Mouse (Mus musculus) left cerebral cortex, adult 2 months (tissue): ENCODE measurements at regions not wholly inside any gene's neighbourhood (a gene's known extent, or its start where the extent isn't known, plus 50 kb on each side); places are given as distances from the start of the nearest gene placed in this dataset.

Source experiments
- DNase-seq, 2 experiments: peaks; one replicate each; pipeline ENCODE4 v3.0.0; 2021 to 2022; ENCODE audit warnings: low spot score in 2 of 2, mixed read lengths in 1 of 2; ENCODE audit errors: extremely low spot score in 1 of 2
- H3K27ac ChIP-seq: fragments of 200-600 bp; 2 replicates; pipeline ENCODE4 v1.8.1; 2022
- H3K4me3 ChIP-seq: fragments of 200-600 bp; 2 replicates; pipeline ENCODE4 v1.8.1; 2022
- CTCF ChIP-seq: fragments of 200-600 bp; IDR thresholded peaks from 2 replicates; pipeline ENCODE4 v1.8.1; 2022; ENCODE audit warnings: antibody characterized with exemption, mild to moderate bottlenecking, moderate library complexity
- intact Hi-C: fragments of 180-260 bp; cut with DNase I; formaldehyde crosslinking; loops from one replicate; pipeline ENCODE4 v1.15.1; 2025

- intact Hi-C loops, result no loop called here
- Histone ChIP-seq H3K27ac (no peak overlapping the region), H3K4me3 (no peak overlapping the region)
- DNase-seq, result no peak
- TF ChIP-seq CTCF, result no peak
These were observed 239.0 kb upstream of the Arrdc4 start for GRCm38 (mm10) chr7:68988061-68988460.

GRCm38 (mm10) chr7:68983937-68984336 is 234.9 kb upstream of the Arrdc4 start:
- TF ChIP-seq CTCF, result no peak
- H3K27ac ChIP-seq, result no peak overlapping the region
- intact Hi-C loops, result no loop called here

GRCm38 (mm10) chr7:68982914-68983502 is 234.0 kb upstream of the Arrdc4 start:
- H3K27ac ChIP-seq, result no peak overlapping the region
- no peak for TF ChIP-seq CTCF
- DNase-seq, result no peak
- intact Hi-C loops, result no loop called here
- no peak overlapping the region for H3K4me3 ChIP-seq

More at GRCm38 (mm10) chr7:68983937-68984336, 234.9 kb upstream of the Arrdc4 start:
- H3K4me3 ChIP-seq, result no peak overlapping the region
- no peak for DNase-seq

- no peak overlapping the region for H3K4me3 ChIP-seq
- no peak overlapping the region for H3K27ac ChIP-seq
- intact Hi-C loops, result loop anchor here (2.0 to 5.0 kb wide), 2 partner anchors 834 to 1350 kb away; no protein-coding TSS in a partner anchor
- no peak for TF ChIP-seq CTCF
- DNase-seq, result no peak
These were observed 229.5 kb upstream of the Arrdc4 start for GRCm38 (mm10) chr7:68978576-68978975.

- Histone ChIP-seq H3K4me3 (no peak overlapping the region), H3K27ac (no peak overlapping the region)
- intact Hi-C loops, result loop anchor here (2.0 to 5.0 kb wide), 3 partner anchors 514 to 1360 kb away; no protein-coding TSS in a partner anchor
- TF ChIP-seq CTCF, result peak; percentile 83
- peak; percentile 22 to 44 for DNase-seq
These were observed 228.0 kb upstream of the Arrdc4 start for GRCm38 (mm10) chr7:68976813-68977752.

- no peak overlapping the region for H3K27ac ChIP-seq
- H3K4me3 ChIP-seq, result no peak overlapping the region
- intact Hi-C loops, result loop anchor here (2.0 to 5.0 kb wide), 3 partner anchors 515 to 1361 kb away; no protein-coding TSS in a partner anchor
These were observed 226.9 kb upstream of the Arrdc4 start for GRCm38 (mm10) chr7:68975956-68976355.

GRCm38 (mm10) chr7:68975580-68975894 is 226.5 kb upstream of the Arrdc4 start:
- no peak for DNase-seq
- Histone ChIP-seq H3K4me3 (no peak overlapping the region), H3K27ac (no peak overlapping the region)
- TF ChIP-seq CTCF, result no peak
- intact Hi-C loops, result loop anchor here (5.0 kb wide), 1 partner anchor 837 kb away; no protein-coding TSS in a partner anchor

More at GRCm38 (mm10) chr7:68975956-68976355, 226.9 kb upstream of the Arrdc4 start:
- no peak for DNase-seq
- TF ChIP-seq CTCF, result no peak

- H3K4me3 ChIP-seq, result no peak overlapping the region
- intact Hi-C loops, result loop anchor here (5.0 kb wide), 1 partner anchor 837 kb away; no protein-coding TSS in a partner anchor
- H3K27ac ChIP-seq, result no peak overlapping the region
- no peak for DNase-seq
- TF ChIP-seq CTCF, result no peak
These were observed 225.9 kb upstream of the Arrdc4 start for GRCm38 (mm10) chr7:68974761-68975579.

- intact Hi-C loops, result no loop called here
- no peak for DNase-seq
- Histone ChIP-seq H3K27ac (no peak overlapping the region), H3K4me3 (no peak overlapping the region)
- TF ChIP-seq CTCF, result no peak
These were observed 197.1 kb upstream of the Arrdc4 start for GRCm38 (mm10) chr7:68945886-68946863.

- no peak for TF ChIP-seq CTCF
- intact Hi-C loops, result no loop called here
- no peak overlapping the region for H3K4me3 ChIP-seq
- DNase-seq, result no peak
- H3K27ac ChIP-seq, result no peak overlapping the region
These were observed 181.7 kb upstream of the Arrdc4 start for GRCm38 (mm10) chr7:68930627-68931334.
